Mouse (Mus musculus) spleen, embryonic (tissue): Measurements from ENCODE around the gene Myrip.
"Not testable (repeated sequence)": the region's sequence is repeated elsewhere in the genome, so short reads cannot be mapped to it uniquely, and the experiment has no call there.

Source experiments
- CTCF ChIA-PET: fragments of 350-600 bp; sonication (Branson Sonifier 250); formaldehyde crosslinking; loops from one replicate; lab custom pipeline; 2022; lab: Charles Lee

Myrip gene

DNA sequence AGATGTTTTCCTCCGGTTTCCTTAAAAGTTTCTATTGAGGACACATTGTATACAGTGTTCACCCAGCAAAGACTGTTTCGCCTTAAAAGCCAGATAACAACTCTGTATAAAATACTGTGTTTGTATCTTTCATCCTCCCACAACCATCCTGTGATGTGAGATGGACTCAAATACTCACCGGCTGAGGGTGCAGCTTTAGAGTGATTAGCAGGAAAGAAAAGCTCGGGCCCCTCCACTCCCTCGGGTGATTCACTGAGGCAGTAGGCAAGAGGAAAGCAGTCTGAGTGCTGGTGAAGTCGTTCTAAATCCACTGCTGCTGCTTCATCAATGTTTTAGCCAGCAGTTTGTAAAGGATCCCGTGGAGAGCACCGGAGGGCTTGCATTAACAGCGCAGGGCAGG, 93.9 kb downstream of the Myrip start:
- CTCF ChIA-PET, result no interaction called here

DNA sequence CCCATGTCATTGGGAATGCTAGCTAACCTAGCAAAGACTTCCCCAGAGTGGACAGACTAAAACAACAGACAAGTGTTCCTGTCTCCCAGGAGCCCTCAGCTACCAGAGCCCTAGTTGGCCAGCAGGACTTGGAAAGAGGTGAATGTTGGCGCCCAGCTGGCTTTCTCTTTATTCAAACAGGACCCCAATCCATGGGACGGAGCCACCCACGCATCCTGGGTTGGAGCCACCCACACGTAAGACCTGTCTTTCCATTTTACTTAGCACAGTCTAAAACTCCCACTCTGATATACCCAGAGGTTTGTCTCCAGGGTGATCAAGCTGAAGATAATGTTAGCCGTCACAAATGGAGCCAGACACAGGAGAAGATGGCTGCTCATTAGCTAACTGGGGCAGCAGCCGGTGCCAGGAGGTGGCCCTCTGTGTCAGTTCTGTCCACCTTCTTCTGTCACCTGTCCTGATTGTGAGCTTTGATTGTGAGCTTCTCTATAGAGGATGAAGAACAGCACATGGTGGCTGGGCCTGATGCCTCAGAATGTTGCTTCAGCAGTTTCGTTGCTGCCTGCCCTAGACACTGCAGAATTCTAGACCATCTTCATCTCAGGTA, 95.4 kb downstream of the Myrip start:
- CTCF ChIA-PET, result no interaction called here

DNA sequence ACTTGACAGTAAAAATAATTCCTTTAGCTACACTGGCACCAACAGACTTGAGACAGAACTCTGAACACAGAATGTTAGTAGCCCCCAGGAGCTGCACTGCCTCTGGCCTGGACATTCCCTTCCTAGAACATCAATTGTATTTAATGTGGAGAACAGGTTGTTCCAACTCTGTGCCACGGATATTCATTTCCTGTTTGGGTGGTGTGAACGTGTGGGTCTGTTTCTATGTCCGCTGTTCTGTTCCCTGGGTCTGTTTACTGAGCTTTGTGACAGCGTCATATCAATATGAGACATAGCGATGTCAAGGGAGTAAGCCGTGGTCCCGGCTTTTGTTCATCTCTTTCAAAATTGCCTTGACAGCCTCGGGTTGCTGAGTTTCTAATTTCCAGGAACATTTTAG, 97.0 kb downstream of the Myrip start:
- CTCF ChIA-PET, result no interaction called here

DNA sequence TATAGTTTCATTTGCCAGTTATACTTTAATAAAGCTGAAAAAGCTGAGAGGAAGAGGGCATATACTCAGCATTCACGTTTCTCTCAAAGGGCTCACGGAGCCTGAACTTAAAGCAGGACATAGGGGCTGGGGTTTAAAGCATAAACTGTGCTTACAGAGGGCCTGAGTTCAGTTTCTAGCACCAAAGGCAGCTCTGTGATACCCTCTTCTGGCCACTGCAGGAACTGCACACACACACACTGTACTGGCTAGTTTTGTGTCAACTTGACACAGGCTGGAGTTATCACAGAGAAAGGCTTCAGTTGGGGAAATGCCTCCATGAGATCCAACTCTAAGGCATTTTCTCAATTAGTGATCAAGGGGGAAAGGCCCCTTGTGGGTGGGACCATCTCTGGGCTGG, 98.2 kb downstream of the Myrip start:
- CTCF ChIA-PET, result not testable (repeated sequence)

DNA sequence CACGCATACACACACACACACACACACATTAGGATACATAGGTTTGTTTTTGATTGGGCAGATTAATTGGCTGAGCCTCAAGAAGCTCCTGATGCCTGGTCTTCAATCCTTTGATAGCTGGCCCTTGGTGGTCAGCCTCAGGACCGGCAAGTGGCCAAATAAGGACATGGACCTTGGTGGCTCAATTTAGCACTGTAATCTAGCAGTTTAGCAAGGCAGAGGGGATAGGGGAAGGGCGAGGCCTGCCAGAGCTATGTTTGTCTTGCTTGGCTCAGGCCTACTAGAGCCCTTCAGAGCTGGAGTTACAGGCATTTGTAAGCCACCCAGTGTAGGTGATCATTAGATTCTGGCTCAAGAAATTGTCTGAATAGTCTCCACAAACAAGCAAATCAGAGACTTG, 101.1 kb downstream of the Myrip start:
- CTCF ChIA-PET, result no interaction called here

DNA sequence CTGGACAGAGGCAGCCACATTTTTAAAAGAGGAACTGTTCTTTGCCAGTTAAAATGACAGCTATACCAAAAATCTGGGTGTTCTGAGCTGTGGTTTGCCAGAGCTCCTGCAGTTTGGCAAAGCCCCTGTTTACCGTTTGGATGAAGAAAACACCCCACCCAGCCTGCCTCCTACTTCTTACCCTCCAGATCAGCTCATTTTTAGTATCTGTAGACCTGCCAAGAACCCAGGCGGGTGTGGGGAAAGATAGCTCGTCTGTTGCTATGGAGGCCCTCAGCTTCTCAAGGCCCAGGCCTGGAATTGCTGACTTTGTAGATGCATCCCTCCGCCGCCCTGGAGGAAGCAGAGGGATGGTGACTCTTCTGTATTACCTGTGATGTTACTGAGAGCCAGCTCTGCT, 102.3 kb downstream of the Myrip start:
- CTCF ChIA-PET, result interaction anchor here (0.7 kb wide), 1 partner anchor 10 kb away, joined by 5 read pairs; no protein-coding TSS in a partner anchor

DNA sequence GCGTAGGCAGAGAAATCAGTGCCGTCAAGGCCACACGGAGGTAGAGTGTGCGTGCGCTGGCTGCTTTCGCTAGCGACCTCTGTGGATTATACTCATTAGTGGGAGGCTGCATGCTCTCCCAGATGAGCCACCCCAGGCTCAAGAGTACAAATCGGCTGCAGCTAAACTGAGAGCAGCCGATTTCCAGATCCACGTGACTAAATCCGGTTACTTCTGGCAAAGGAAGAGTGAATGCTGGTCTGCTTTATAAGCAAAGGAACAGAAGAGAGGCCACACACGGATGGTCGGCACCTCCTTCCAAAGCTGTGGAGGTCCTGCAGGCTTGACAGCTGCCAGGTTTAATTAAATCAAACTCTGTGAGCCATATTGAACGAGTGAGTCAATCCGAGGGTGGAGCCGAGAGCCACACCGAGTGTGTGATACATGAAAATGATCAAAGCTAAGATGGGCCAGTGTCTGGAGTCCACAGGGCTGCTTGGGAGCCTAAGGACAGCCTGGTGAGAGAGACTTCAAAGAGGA, 108.4 kb downstream of the Myrip start:
- CTCF ChIA-PET, result interaction anchor here (0.6 kb wide), 2 partner anchors 34 to 150 kb away, joined by 3 to 8 read pairs; no protein-coding TSS in a partner anchor

DNA sequence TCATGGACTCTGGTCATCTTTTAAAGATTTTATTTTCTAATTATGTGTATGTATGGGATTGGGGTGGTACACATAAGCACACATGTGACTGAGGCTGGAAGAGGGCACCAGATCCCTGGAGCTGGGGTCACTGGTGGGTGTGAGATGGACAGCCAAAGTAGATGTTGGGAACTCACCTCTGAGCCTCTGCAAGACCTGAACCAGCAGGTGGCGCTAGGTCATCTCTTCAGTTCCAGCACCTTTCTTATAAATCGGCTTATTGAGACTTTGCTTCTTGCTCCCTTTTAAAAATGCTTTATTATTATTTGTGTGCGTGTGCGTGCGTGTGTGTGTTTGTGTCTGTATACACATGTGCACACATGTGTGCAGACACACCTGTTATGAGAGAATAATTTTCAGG, 109.1 kb downstream of the Myrip start:
- CTCF ChIA-PET, result no interaction called here

DNA sequence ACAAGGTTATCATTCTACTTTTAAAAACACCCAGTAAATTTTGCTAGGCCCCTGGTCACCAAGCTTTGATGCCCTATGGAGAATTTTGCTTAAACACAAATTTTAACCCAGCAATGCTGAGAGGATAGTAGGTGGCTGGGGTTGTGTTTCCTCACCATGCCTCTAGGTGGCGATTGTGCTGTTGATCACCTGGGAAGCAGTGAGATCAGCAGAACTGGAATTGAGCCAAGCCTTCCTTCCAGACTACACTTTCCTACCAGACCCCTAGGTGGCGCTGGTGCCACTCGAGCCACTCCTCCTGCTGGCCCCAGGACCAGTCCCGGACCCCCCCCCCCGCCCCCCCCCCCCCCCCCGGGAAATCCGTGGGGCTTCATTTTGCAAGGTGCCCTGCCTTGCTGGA, 114.2 kb downstream of the Myrip start:
- CTCF ChIA-PET, result interaction anchor here (0.6 to 0.8 kb wide), 2 partner anchors 97 to 534 kb away, joined by 3 read pairs; no protein-coding TSS in a partner anchor

DNA sequence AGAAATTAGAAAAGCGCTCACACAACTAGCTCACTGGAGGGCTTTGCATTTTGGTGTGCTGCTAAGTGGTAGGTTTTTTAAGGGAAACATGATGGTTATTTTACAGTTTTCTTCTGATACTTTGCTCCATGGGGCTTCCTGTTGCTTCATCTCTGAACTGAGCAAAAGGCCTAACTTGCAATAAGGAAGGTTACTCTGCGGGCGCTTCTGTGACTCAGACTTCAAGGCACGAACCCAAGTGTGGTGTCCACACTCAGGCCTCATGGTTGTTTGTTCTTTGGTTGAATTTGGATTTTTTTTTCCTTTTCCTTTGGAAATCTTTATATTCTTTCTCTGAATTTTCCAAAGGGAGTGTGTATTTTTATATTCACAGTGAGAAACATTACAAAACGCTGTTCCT, 114.8 kb downstream of the Myrip start:
- CTCF ChIA-PET, result no interaction called here

DNA sequence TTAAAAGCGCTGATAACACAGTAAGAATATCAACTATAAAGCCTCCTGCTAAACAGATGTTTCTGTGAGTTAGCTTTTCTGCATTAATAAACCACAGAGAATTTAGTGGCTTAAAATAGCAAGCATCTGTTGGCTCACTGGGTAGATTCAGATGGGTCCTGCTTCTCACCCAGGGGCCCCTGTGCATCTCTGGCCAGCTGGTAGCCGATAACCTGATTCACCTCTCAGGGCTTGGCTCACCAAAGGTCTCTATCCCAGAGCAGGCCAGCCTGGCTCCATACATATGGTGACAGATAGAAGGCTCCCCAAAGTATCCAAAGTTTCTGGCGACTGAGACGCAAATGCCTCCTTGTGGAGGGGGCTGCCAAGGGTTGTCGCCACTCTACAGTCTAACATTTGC, 115.4 kb downstream of the Myrip start:
- CTCF ChIA-PET, result no interaction called here

DNA sequence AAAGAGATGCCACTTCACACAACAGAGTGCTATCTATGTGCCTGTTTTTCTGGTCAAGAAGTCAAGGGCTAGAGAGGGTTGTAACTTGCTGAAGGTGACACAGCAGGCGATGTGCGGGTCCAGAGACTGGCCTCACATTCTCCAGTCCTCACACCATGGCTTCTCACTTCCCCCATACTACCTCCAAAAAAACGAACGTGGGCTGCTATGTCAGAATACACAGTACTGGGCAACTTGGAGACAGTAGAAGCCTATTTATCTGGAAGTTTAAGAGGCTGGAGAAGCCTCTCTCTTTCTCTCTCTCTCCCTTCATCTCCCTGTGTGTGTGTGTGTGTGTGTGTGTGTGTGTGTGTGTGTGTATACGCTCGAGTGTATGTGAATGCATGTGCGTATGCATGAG, 117.3 kb downstream of the Myrip start:
- CTCF ChIA-PET, result no interaction called here

DNA sequence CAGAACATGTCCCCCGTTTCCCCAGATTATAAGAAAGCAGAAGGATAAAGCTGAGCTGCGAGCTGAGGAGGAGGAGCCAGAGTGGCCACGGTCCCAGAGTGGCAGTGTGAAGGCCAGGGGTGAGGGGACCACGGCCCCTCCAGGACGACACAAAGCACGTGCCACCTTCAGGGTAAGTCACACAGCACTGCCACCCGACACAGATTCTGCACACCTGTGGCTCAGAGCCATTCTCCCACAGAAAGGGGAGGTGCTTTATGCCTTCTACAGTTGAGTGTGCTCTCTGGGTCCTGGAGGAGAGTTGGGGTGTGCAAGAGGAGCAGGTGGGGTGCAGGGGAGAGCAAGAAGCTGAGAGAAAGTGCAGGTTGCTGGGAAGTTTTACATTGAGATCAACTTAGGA, 123.3 kb downstream of the Myrip start:
- CTCF ChIA-PET, result interaction anchor here (0.6 kb wide), 1 partner anchor 53 kb away, joined by 3 read pairs; no protein-coding TSS in a partner anchor

DNA sequence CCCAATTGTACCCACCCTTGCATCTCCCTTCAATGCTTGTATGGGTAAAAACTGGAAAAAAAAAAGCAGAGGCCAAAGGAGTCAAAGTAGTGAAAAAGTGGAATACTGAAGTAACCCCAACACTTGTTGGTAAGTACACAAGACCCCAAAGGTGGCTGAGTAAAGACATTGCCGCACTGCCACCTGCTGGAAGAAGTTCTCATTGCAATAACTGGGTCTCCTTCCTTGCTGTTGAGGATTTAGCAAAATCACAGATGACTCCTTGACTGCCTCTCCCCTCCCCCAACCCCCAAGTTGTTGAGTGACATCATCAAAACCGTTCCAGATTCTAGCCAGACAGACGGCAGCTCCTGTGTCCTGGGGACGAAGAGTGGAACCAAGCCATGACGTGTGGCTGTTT, 124.5 kb downstream of the Myrip start:
- CTCF ChIA-PET, result interaction anchor here (0.5 to 0.7 kb wide), 2 partner anchors 93 to 1006 kb away, joined by 3 to 5 read pairs; no protein-coding TSS in a partner anchor

DNA sequence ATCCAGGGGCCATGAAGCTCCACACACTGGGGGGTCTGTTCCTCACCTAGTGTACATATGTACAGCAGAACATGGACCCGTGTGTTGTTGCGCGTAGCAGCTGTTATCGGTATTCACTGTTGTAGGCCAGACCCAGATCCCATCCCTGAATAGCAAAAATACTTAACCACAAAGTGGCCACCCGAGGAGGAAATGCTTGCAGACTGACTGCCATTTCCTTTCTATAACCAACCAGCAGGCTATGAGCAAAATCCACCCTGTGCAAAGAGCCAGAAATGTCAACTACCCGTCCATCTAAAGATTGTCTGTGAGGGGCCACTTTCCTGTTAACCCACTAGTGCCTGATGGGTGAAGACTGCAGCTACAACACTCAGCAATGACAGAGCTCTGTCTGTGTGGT, 126.9 kb downstream of the Myrip start:
- CTCF ChIA-PET, result no interaction called here

DNA sequence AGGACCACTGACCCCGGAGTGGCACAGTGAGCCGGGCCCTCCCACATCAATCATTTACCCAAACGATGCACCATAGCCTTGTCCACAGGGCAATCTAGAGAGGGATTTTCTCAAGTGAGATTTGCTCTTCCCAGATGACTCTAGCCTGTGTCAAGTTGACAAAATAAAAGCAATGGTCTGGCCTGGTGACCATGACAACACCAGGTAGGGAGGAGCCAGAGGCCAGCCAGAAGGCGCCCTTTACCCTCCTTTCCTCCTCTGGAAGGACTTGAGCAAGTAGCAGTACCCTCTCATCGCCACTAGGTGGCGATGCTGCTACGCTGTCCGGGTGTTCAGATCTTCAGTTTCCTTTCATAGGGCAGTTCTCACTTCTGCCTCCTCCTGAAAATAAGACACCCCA, 132.4 kb downstream of the Myrip start:
- CTCF ChIA-PET, result no interaction called here

DNA sequence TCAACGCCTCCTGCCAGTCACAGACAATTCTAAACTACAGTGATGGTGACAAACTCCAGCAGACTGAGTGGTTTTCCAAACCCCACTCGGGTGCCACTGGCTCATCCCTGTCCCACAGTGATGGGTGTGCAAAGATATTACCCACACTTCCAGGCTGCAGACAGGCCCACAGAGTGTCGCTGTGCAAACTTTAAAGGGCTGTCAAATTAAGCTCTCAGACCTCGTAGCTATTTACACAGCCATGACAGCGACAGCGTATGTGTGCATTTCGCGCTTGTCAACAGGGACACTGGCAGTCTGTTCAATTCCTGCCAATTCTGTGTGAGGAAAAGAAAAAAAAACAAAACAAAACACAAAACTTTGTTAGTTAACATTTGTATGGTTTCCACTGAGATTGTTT, 134.5 kb downstream of the Myrip start:
- CTCF ChIA-PET, result no interaction called here

DNA sequence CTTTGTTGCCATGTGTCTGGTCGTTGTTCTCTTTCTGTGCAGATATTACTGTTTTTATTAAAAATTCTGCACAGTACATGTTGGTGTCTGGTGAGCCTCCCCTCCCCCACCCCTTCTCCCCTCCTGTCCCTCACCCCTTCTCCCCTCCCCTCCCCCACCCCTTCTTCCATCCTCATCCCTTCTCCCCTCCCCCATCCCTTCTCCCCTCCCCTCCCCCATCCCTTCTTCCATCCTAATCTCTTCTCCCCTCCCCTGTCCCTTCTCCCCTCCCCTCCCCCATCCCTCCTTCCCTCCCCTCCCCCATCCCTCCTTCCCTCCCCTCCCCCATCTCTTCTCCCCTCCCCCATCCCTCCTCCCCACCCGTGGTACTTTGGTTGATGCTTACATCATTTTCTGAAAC, 135.5 kb downstream of the Myrip start:
- CTCF ChIA-PET, result no interaction called here

DNA sequence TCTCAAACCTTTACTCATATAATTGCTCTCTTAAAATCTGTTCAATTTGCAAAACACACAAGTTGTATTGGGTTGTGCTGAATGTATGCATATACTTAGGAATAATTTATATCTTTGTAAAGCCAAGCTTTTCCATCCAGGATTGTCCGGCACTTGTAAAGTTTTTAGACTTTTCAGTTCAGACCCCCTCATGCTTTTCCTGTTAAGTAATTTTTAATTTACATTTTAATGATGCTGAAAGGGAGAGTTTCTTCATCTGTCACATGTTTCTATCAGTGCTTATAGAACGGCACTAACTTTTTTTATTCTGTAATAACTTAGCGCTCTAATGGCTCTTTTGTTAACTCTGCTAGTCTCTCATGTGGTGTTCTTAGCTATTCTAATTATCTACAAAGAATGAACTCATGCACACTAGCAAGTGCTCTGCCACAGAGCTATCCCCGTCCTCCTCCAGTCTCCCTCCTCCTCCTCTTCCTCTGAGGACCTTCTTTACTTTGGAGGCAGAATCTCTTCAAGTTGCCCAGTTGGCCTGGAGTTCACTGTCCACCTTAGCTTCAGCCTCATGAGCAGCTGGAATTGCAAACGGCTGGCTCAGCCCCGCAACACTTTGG, 136.1 kb downstream of the Myrip start:
- CTCF ChIA-PET, result no interaction called here

DNA sequence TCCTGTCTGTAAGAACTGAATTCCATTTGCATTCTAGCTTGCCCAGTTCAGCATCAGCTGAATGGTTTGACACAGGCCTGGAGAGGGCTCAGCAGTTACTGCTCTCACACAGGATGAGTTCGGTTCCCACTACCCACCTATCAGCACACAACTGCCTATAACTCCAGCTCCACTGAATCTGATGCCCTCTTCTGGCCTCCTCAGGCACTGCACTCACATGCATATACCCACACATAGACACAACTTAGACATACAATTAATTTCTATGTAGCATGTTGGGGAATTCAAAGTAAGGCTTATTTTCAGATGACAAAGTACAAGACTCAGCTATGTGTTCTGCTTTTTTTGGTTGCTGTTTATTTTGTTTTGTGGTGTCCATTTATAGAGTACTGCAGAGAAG, 137.0 kb downstream of the Myrip start:
- CTCF ChIA-PET, result interaction anchor here (0.8 kb wide), 1 partner anchor 48 kb away, joined by 3 read pairs; no protein-coding TSS in a partner anchor

DNA sequence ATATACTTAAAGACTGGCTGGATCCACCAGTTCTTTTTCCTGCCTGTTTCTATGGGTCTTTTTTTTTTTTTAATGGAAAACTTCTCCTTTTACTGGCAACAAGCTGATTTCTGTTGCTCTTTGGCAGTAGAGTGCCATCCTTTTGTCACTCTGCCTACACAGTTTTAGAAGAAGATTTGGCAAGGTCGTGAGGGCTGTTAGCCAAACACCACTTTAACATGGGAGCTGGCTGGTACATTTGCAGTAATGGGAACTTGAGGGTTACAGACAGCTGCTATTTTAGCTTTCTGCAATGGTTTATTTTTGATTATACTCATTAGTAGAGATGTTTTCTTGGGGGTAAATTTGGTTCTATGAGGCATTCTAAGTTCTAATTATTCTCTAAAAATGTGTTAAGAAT, 137.5 kb downstream of the Myrip start:
- CTCF ChIA-PET, result interaction anchor here (0.6 to 0.8 kb wide), 2 partner anchors 16 to 48 kb away, joined by 3 to 6 read pairs; no protein-coding TSS in a partner anchor

DNA sequence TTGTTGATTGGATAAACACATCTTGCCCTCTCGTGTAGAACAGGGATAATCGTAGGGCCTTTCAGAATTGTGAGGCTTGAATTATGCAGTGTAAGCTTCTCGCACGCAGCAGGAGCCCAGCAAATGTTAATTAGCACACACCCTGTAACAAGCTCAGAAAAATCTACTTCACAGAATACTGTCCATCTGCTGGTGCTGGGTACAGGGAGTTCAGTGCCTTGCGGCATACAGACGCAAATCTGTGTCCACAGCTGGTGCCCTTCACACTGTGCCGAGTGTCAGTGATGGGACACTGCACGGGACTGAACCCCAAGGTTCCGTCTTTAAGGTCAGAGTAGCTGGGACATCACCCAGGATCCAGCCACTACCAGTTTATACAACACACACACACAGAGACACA, 143.3 kb downstream of the Myrip start:
- CTCF ChIA-PET, result no interaction called here

DNA sequence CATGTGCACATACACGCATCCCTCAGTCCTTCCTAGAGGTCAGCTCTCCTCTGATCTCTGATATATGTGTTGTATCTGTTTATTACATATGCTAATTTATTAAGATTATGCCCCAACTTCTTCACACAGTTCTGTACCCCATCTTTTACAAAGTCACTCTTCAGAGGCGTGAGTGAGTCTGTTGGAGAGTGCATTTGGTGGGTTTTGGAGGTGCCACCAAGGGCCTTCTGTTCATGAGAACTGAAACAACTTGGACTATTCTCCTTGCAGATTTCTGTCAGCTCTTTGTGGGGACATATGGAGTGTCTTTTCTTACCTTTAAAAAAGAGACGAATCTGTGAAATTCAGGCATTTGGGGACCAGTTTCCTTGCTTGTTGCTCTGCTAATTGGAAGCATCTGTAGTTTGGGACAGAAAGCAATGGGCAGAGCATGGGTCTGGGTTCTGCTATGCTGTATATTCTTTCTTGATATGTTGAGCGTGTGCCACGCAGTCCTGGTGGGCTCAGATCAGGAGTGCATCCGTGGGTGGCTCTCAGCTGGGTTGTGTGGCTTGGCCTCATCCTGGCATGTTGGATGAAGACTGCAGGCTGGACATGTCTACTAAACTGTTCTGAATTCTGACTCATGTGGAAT, 148.5 kb downstream of the Myrip start:
- CTCF ChIA-PET, result no interaction called here
